Mouse (Mus musculus): ENCODE results near the gene Cldn15. TPM values are rescaled to one million over a fixed set of nuclear protein-coding genes. Genes with fewer than 3 reads are reported as not detected.

Gene Cldn15
- polyA plus RNA-seq, 1 experiment from 2014 or later = 0.16 TPM

GRCm38 (mm10) chr5:136965686-136966085, 730 bp upstream of the Cldn15 start:
- H3K27ac ChIP-seq = no peak overlapping the region
- H3K36me3 ChIP-seq = peaks cover 56% of the 10 kb centered on the region
- H3K4me1 ChIP-seq (replicated peaks) = peaks cover 19% of the 10 kb centered on the region
- H3K9ac ChIP-seq (replicated peaks) = no peak overlapping the region
- no peaks in the 10 kb centered on the region for H3K9me3 ChIP-seq
- H3K4me3 ChIP-seq (replicated peaks) = no peak overlapping the region
- no peak overlapping the region for H3K4me2 ChIP-seq (replicated peaks)
- no peak for ATAC-seq
- WGBS = 96% methylated on average over 8 of the region's 8 CpGs
- no peaks in the 10 kb centered on the region for H3K27me3 ChIP-seq

GRCm38 (mm10) chr5:136966861-136967455, 542 bp downstream of the Cldn15 start:
- Histone ChIP-seq H3K4me1 (replicated peaks) (peaks cover 9% of the 10 kb centered on the region), H3K27ac (no peak overlapping the region), H3K27me3 (no peaks in the 10 kb centered on the region), H3K9ac (replicated peaks) (no peak overlapping the region), H3K4me3 (replicated peaks) (no peak overlapping the region), H3K36me3 (peaks cover 56% of the 10 kb centered on the region), H3K9me3 (no peaks in the 10 kb centered on the region), H3K4me2 (replicated peaks) (no peak overlapping the region)
- WGBS = 91% methylated on average over 4 of the region's 4 CpGs
- ATAC-seq = no peak

- Histone ChIP-seq H3K27ac (no peak overlapping the region), H3K4me2 (replicated peaks) (no peak overlapping the region), H3K4me1 (replicated peaks) (peaks cover 9% of the 10 kb centered on the region), H3K9ac (replicated peaks) (no peak overlapping the region), H3K36me3 (peaks cover 56% of the 10 kb centered on the region), H3K9me3 (no peaks in the 10 kb centered on the region), H3K4me3 (replicated peaks) (no peak overlapping the region), H3K27me3 (no peaks in the 10 kb centered on the region)
- ATAC-seq = no peak
- WGBS = 81% methylated on average over 10 of the region's 10 CpGs
Observed at GRCm38 (mm10) chr5:136967592-136967991, 1.2 kb downstream of the Cldn15 start.

- no peak overlapping the region for H3K27ac ChIP-seq
- no peak for ATAC-seq
- WGBS = 80% methylated on average over 1 of the region's 1 CpGs
- no peaks in the 10 kb centered on the region for H3K4me1 ChIP-seq (replicated peaks)
- H3K4me3 ChIP-seq (replicated peaks) = no peak overlapping the region
- H3K36me3 ChIP-seq = peaks cover 30% of the 10 kb centered on the region
- H3K27me3 ChIP-seq = no peaks in the 10 kb centered on the region
- no peak overlapping the region for H3K4me2 ChIP-seq (replicated peaks)
- no peak overlapping the region for H3K9ac ChIP-seq (replicated peaks)
- no peaks in the 10 kb centered on the region for H3K9me3 ChIP-seq
Observed at GRCm38 (mm10) chr5:136970703-136971102, 4.3 kb downstream of the Cldn15 start.

GRCm38 (mm10) chr5:136973670-136974069, 7.3 kb downstream of the Cldn15 start:
- Histone ChIP-seq H3K4me1 (replicated peaks) (no peaks in the 10 kb centered on the region), H3K9me3 (no peaks in the 10 kb centered on the region), H3K9ac (replicated peaks) (no peak overlapping the region), H3K4me3 (replicated peaks) (no peak overlapping the region), H3K27ac (no peak overlapping the region), H3K4me2 (replicated peaks) (no peak overlapping the region), H3K27me3 (no peaks in the 10 kb centered on the region), H3K36me3 (peaks cover 3% of the 10 kb centered on the region)
- WGBS = 80% methylated on average over 8 of the region's 8 CpGs
- ATAC-seq = no peak

- H3K27me3 ChIP-seq = no peaks in the 10 kb centered on the region
- ATAC-seq = no peak
- no peak overlapping the region for H3K27ac ChIP-seq
- H3K9me3 ChIP-seq = no peaks in the 10 kb centered on the region
- no peaks in the 10 kb centered on the region for H3K4me1 ChIP-seq (replicated peaks)
- H3K4me2 ChIP-seq (replicated peaks) = no peak overlapping the region
- 73% methylated on average over 4 of the region's 4 CpGs for WGBS
- H3K9ac ChIP-seq (replicated peaks) = no peak overlapping the region
- no peak overlapping the region for H3K4me3 ChIP-seq (replicated peaks)
- peaks cover 22% of the 10 kb centered on the region for H3K36me3 ChIP-seq
Observed at GRCm38 (mm10) chr5:136977769-136978168, 11.4 kb downstream of the Cldn15 start.

- no peak overlapping the region for H3K4me2 ChIP-seq (replicated peaks)
- 87% methylated on average over 2 of the region's 2 CpGs for WGBS
- no peaks in the 10 kb centered on the region for H3K9me3 ChIP-seq
- no peak overlapping the region for H3K27ac ChIP-seq
- no peaks in the 10 kb centered on the region for H3K27me3 ChIP-seq
- no peaks in the 10 kb centered on the region for H3K4me1 ChIP-seq (replicated peaks)
- ATAC-seq = no peak
- H3K9ac ChIP-seq (replicated peaks) = 0 out of 2 replicates have a peak overlapping the region, but pooled peaks have one; percentile 1
- peaks cover 38% of the 10 kb centered on the region for H3K36me3 ChIP-seq
- H3K4me3 ChIP-seq (replicated peaks) = no peak overlapping the region
Observed at GRCm38 (mm10) chr5:136979762-136980161, 13.3 kb downstream of the Cldn15 start.

GRCm38 (mm10) chr5:136980974-136981373, 14.6 kb downstream of the Cldn15 start:
- Histone ChIP-seq H3K4me3 (replicated peaks) (no peak overlapping the region), H3K27ac (no peak overlapping the region), H3K4me1 (replicated peaks) (peaks cover 5% of the 10 kb centered on the region), H3K9me3 (no peaks in the 10 kb centered on the region), H3K27me3 (no peaks in the 10 kb centered on the region), H3K9ac (replicated peaks) (no peak overlapping the region), H3K4me2 (replicated peaks) (no peak overlapping the region), H3K36me3 (peaks cover 38% of the 10 kb centered on the region)
- no peak for ATAC-seq
- WGBS = 92% methylated on average over 8 of the region's 8 CpGs

- H3K36me3 ChIP-seq = peaks cover 38% of the 10 kb centered on the region
- no peak overlapping the region for H3K9ac ChIP-seq (replicated peaks)
- no peaks in the 10 kb centered on the region for H3K9me3 ChIP-seq
- no peaks in the 10 kb centered on the region for H3K27me3 ChIP-seq
- no peak for ATAC-seq
- H3K4me3 ChIP-seq (replicated peaks) = no peak overlapping the region
- WGBS = 45% methylated on average over 15 of the region's 16 CpGs
- H3K4me2 ChIP-seq (replicated peaks) = no peak overlapping the region
- no peak overlapping the region for H3K27ac ChIP-seq
- H3K4me1 ChIP-seq (replicated peaks) = peaks cover 9% of the 10 kb centered on the region
Observed at GRCm38 (mm10) chr5:136982338-136982930, 16.0 kb downstream of the Cldn15 start.

- Histone ChIP-seq H3K4me1 (replicated peaks) (peaks cover 23% of the 10 kb centered on the region), H3K36me3 (peaks cover 50% of the 10 kb centered on the region), H3K4me2 (replicated peaks) (no peak overlapping the region), H3K4me3 (replicated peaks) (no peak overlapping the region), H3K27ac (no peak overlapping the region), H3K9ac (replicated peaks) (no peak overlapping the region), H3K27me3 (no peaks in the 10 kb centered on the region), H3K9me3 (no peaks in the 10 kb centered on the region)
- 56% methylated on average over 14 of the region's 14 CpGs for WGBS
- no peak for ATAC-seq
Observed at GRCm38 (mm10) chr5:136984828-136985227, 18.4 kb downstream of the Cldn15 start.

GRCm38 (mm10) chr5:136986695-136987137, 20.3 kb downstream of the Cldn15 start, which contains the start of gene Plod3:
Gene Plod3 (plus strand): TSS chr5:136987019.
- WGBS = under 1% methylated on average over 26 of the region's 26 CpGs
- Histone ChIP-seq H3K4me1 (replicated peaks) (peaks cover 23% of the 10 kb centered on the region), H3K9ac (replicated peaks) (peak within 1 kb of the TSS; percentile 92), H3K4me2 (replicated peaks) (peak within 1 kb of the TSS; percentile 94), H3K27me3 (no peaks in the 10 kb centered on the region), H3K9me3 (no peaks in the 10 kb centered on the region), H3K27ac (peak within 1 kb of the TSS; percentile 92), H3K4me3 (replicated peaks) (peak within 1 kb of the TSS; percentile 80), H3K36me3 (peaks cover 54% of the 10 kb centered on the region)
- peak; percentile 90 for ATAC-seq

- Histone ChIP-seq H3K36me3 (peaks cover 54% of the 10 kb centered on the region), H3K9me3 (no peaks in the 10 kb centered on the region), H3K4me2 (replicated peaks) (peak overlapping the region; percentile 94), H3K27ac (peak overlapping the region; percentile 92), H3K4me3 (replicated peaks) (peak overlapping the region; percentile 80), H3K4me1 (replicated peaks) (peaks cover 23% of the 10 kb centered on the region), H3K9ac (replicated peaks) (peak overlapping the region; percentile 92), H3K27me3 (no peaks in the 10 kb centered on the region)
- ATAC-seq = peak; percentile 66
- under 1% methylated on average over 67 of the region's 67 CpGs for WGBS
Observed at GRCm38 (mm10) chr5:136987138-136987933, 20.9 kb downstream of the Cldn15 start.

Data from midbrain, embryonic 13.5 days (tissue).